Comparison of ENCODE assay signal across 18 mouse cellular contexts in genomic region chr17:30159341-30159740, GRCm38 (mm10).
DNase-seq lines count a peak whose midpoint lies in the region; ATAC-seq lines count a peak whose summit lies in the region.
"Had no signal": no experiment of that assay in that cellular context is flagged by ENCODE, and none has a peak within 500 bp of the region (broad histone marks: within the 10 kb centered on the region; RNA-seq: fewer than 3 reads in every experiment).

No protein-coding gene starts in this region.

- no peaks in the 10 kb centered on the region for H3K36me3 ChIP-seq in midbrain, embryonic 15.5 days (replicated peaks)
- no peaks in the 10 kb centered on the region for H3K36me3 ChIP-seq in midbrain, embryonic 14.5 days (ENCODE audit: control insufficient read depth, insufficient read depth, low read length)
- H3K36me3 ChIP-seq in kidney, embryonic 14.5 days (ENCODE audit: control insufficient read depth, insufficient read depth, low read length): no peaks in the 10 kb centered on the region
- H3K36me3 ChIP-seq: heart, embryonic 10.5 days; hindbrain, embryonic 12.5 days had no signal

- peaks cover 53% of the 10 kb centered on the region for H3K4me1 ChIP-seq in midbrain, embryonic 15.5 days
- peaks cover 46% of the 10 kb centered on the region for H3K4me1 ChIP-seq in midbrain, embryonic 14.5 days (ENCODE audit: control insufficient read depth, insufficient read depth, low read length)
- peaks cover 8% of the 10 kb centered on the region for H3K4me1 ChIP-seq in kidney, embryonic 14.5 days (ENCODE audit: control insufficient read depth, insufficient read depth, low read length)

- no peaks in the 10 kb centered on the region for H3K9me3 ChIP-seq in midbrain, embryonic 15.5 days
- H3K9me3 ChIP-seq in midbrain, embryonic 14.5 days (ENCODE audit: control insufficient read depth, low read length): no peaks in the 10 kb centered on the region
- H3K9me3 ChIP-seq in kidney, embryonic 14.5 days (ENCODE audit: control insufficient read depth, low read length): no peaks in the 10 kb centered on the region
- H3K9me3 ChIP-seq: embryonic facial prominence, embryonic 10.5 days; forebrain, embryonic 13.5 days; heart, embryonic 10.5 days; hindbrain, embryonic 12.5 days had no signal

- H3K27ac ChIP-seq in midbrain, embryonic 15.5 days: 0 out of 2 replicates have a peak overlapping the region, but pooled peaks have one; percentile 19
- H3K27ac ChIP-seq in midbrain, embryonic 14.5 days (replicated peaks; ENCODE audit: low read depth, low read length): no peak overlapping the region
- H3K27ac ChIP-seq in kidney, embryonic 14.5 days (ENCODE audit: low read depth, low read length): no peak overlapping the region
- H3K27ac ChIP-seq: embryonic facial prominence, embryonic 10.5 days; heart, embryonic 10.5 days had no signal

- H3K4me3 ChIP-seq in midbrain, embryonic 15.5 days: no peak overlapping the region
- H3K4me3 ChIP-seq in midbrain, embryonic 14.5 days (replicated peaks; ENCODE audit: low read depth, low read length): no peak overlapping the region
- no peak overlapping the region for H3K4me3 ChIP-seq in kidney, embryonic 14.5 days (ENCODE audit: low read length)
- H3K4me3 ChIP-seq: embryonic facial prominence, embryonic 10.5 days; forebrain, embryonic 13.5 days; heart, embryonic 10.5 days; hindbrain, embryonic 12.5 days had no signal

- 70% methylated on average over 5 of the region's 5 CpGs for WGBS in midbrain, embryonic 15.5 days
- 63% methylated on average over 5 of the region's 5 CpGs for WGBS in midbrain, embryonic 14.5 days
- WGBS in kidney, embryonic 14.5 days: 61% methylated on average over 5 of the region's 5 CpGs

- no peak overlapping the region for H3K4me2 ChIP-seq in midbrain, embryonic 15.5 days
- no peak overlapping the region for H3K4me2 ChIP-seq in midbrain, embryonic 14.5 days (ENCODE audit: low read length)
- no peak overlapping the region for H3K4me2 ChIP-seq in kidney, embryonic 14.5 days (replicated peaks; ENCODE audit: low read depth, low read length)
- H3K4me2 ChIP-seq: forebrain, embryonic 13.5 days; hindbrain, embryonic 12.5 days had no signal

- H3K27me3 ChIP-seq in midbrain, embryonic 15.5 days (replicated peaks): no peaks in the 10 kb centered on the region
- no peaks in the 10 kb centered on the region for H3K27me3 ChIP-seq in midbrain, embryonic 14.5 days (ENCODE audit: control insufficient read depth, insufficient read depth, low read length)
- H3K27me3 ChIP-seq in kidney, embryonic 14.5 days (ENCODE audit: control insufficient read depth, insufficient read depth, low read length): no peaks in the 10 kb centered on the region
- H3K27me3 ChIP-seq: forebrain, embryonic 13.5 days; hindbrain, embryonic 12.5 days had no signal

- no peak for DNase-seq in midbrain, embryonic 14.5 days
- DNase-seq in naive thymus-derived CD4-positive, alpha-beta T cell, adult 2 months (ENCODE audit: low read depth): peak; percentile 20
- DNase-seq in right cerebral cortex, postnatal 14 days: no peak
- DNase-seq: adrenal gland, adult 8-10 months; adrenal gland, postnatal 36 days; B cell, adult 2 months; cerebellum, adult 2 months; forebrain, postnatal 0 days; gastrocnemius, postnatal 25 days; heart, postnatal 10 days; heart, postnatal 4 days had no signal

- H3K9ac ChIP-seq in midbrain, embryonic 15.5 days: no peak overlapping the region
- H3K9ac ChIP-seq in midbrain, embryonic 14.5 days (replicated peaks; ENCODE audit: low read length): no peak overlapping the region
- no peak overlapping the region for H3K9ac ChIP-seq in kidney, embryonic 14.5 days (ENCODE audit: low read depth, low read length)
- H3K9ac ChIP-seq: forebrain, embryonic 13.5 days; forebrain, postnatal 0 days; hindbrain, embryonic 12.5 days had no signal

- ATAC-seq in midbrain, embryonic 15.5 days (replicated peaks): no peak
- no peak for ATAC-seq in midbrain, embryonic 14.5 days (ENCODE audit: low FRiP score, low TSS enrichment)
- ATAC-seq in CD4-positive, CD25-positive, alpha-beta regulatory T cell, adult 4 months: peak; percentile 71
- no peak for ATAC-seq in kidney, embryonic 14.5 days (ENCODE audit: low FRiP score, low TSS enrichment)
- ATAC-seq: forebrain, embryonic 13.5 days; forebrain, postnatal 0 days had no signal
